Mouse (Mus musculus) midbrain, embryonic 10.5 days (tissue): Measurements from ENCODE around the gene Cyp4f37. TPM values are rescaled to one million over a fixed set of nuclear protein-coding genes. Genes with fewer than 3 reads are reported as not detected.

Experiments
- polyA plus RNA-seq: library from polyadenylated mRNA; unstranded; fragments of >200 nt; fragmentation: Nextera tagmentation; extraction: Ambion mirVana; gene quantifications from 2 replicates; pipeline ENCODE4 v1.2.1, GENCODE M21; 2016

Gene Cyp4f37
- polyA plus RNA-seq, 1 experiment from 2014 or later = 0.42 TPM

Other genes starting within 250 kb of the Cyp4f37 start
- 22.3 and 25.6 TPM in 2 replicates for gene Wiz, start 231.9 kb upstream of the Cyp4f37 start, polyA plus RNA-seq
- gene Rasal3, start 217.7 kb upstream of the Cyp4f37 start, polyA plus RNA-seq = 0.40 and 0.42 TPM in 2 replicates
- 0.07 TPM in 1 of 2 replicates, not detected in the other for gene Pglyrp2, start 197.1 kb upstream of the Cyp4f37 start, polyA plus RNA-seq
- 0.15 and 0.87 TPM in 2 replicates for gene Cyp4f39, start 168.6 kb upstream of the Cyp4f37 start, polyA plus RNA-seq
- gene Cyp4f17, start 115.3 kb upstream of the Cyp4f37 start, polyA plus RNA-seq = 6.4 and 8.7 TPM in 2 replicates
- 11.4 and 13.2 TPM in 2 replicates for gene Cyp4f16, start 84.8 kb upstream of the Cyp4f37 start, polyA plus RNA-seq
- gene Cyp4f40, start 37.6 kb downstream of the Cyp4f37 start, polyA plus RNA-seq = not detected in 2 replicates
- gene Cyp4f15, start 64.3 kb downstream of the Cyp4f37 start, polyA plus RNA-seq = 1.8 and 1.9 TPM in 2 replicates
- 49.4 and 52.8 TPM in 2 replicates for gene Zfp871, start 167.0 kb downstream of the Cyp4f37 start, polyA plus RNA-seq
- gene Zfp811, start 188.6 kb downstream of the Cyp4f37 start, polyA plus RNA-seq = 30.1 and 44.5 TPM in 2 replicates
- gene Zfp799, start 209.0 kb downstream of the Cyp4f37 start, polyA plus RNA-seq = 12.1 and 12.8 TPM in 2 replicates